Mouse (Mus musculus) lung, embryonic 14.5 days (tissue): ENCODE data around the gene Ccdc43. TPM values are rescaled to one million over a fixed set of nuclear protein-coding genes. Genes with fewer than 3 reads are reported as not detected.

ENCODE experiments used
- ATAC-seq: fragments of 200-750 bp; cut with Nextera tagmentation; 2 replicates; pipeline ENCODE4 v1.8.0; 2017; ENCODE audit warnings: mild to moderate bottlenecking, moderate TSS enrichment, moderate library complexity; ENCODE audit not compliant: insufficient read depth
- DNase-seq: peaks from one replicate; pipeline ENCODE4 v3.0.0-alpha.2; 2015
- H3K27ac ChIP-seq: fragments of 300-500 bp; sonication (generic); 2 replicates; pipeline ENCODE4 v1.5.1; 2014; ENCODE audit warnings: low read depth, mild to moderate bottlenecking, moderate library complexity
- H3K27me3 ChIP-seq: fragments of 300-500 bp; sonication (generic); 2 replicates; pipeline ENCODE4 v1.6.1; 2014; ENCODE audit warnings: low read length, control low read depth; ENCODE audit not compliant: insufficient read depth
- H3K36me3 ChIP-seq: fragments of 300-500 bp; sonication (generic); 2 replicates; pipeline ENCODE4 v1.6.1; 2014; ENCODE audit warnings: control low read depth; ENCODE audit not compliant: insufficient read depth
- H3K4me1 ChIP-seq: fragments of 300-500 bp; sonication (generic); 2 replicates; pipeline ENCODE4 v1.6.1; 2014; ENCODE audit warnings: antibody characterized with exemption, control low read depth; ENCODE audit not compliant: insufficient read depth
- H3K4me2 ChIP-seq: fragments of 300-500 bp; sonication (generic); 2 replicates; pipeline ENCODE4 v1.6.1; 2014; ENCODE audit warnings: mild to moderate bottlenecking
- H3K4me3 ChIP-seq: fragments of 300-500 bp; sonication (generic); 2 replicates; pipeline ENCODE4 v1.5.1; 2014; ENCODE audit warnings: low read depth, low read length
- H3K9ac ChIP-seq: fragments of 300-500 bp; sonication (generic); 2 replicates; pipeline ENCODE4 v1.6.1; 2014
- H3K9me3 ChIP-seq: fragments of 300-500 bp; sonication (generic); 2 replicates; pipeline ENCODE4 v1.6.1; 2016; ENCODE audit warnings: low read depth, low read length, control low read depth
- CTCF ChIP-seq: IDR thresholded peaks from 2 replicates; pipeline ENCODE4 v1.5.1; 2016; ENCODE audit warnings: antibody characterized with exemption, low read depth
- WGBS: fragments of 180-500 bp; shearing (Covaris S2); extraction: QIAGEN DNeasy Blood & Tissue Kit; methylation state at CpG from one replicate; pipeline ENCODE4 v1.1.7; 2014; 5-methylcytosine and 5-hydroxymethylcytosine counted together
- polyA plus RNA-seq: library from polyadenylated mRNA; unstranded; fragments of >200 nt; fragmentation: Nextera tagmentation; extraction: Ambion mirVana; gene quantifications from 2 replicates; pipeline ENCODE4 v1.2.1, GENCODE M21; 2014

Gene Ccdc43
- polyA plus RNA-seq, 1 experiment from 2014 or later: 46.4 TPM

GRCm38 (mm10) chr11:102739278-102739966, 41.8 kb upstream of the Ccdc43 start:
- peak; percentile 85 for DNase-seq
- Histone ChIP-seq H3K27me3 (peaks cover 6% of the 10 kb centered on the region; the same call in 1 of the 2 replicates), H3K4me2 (peak overlapping the region; percentile 56), H3K9me3 (no peaks in the 10 kb centered on the region), H3K27ac (no peak overlapping the region), H3K4me1 (0 out of 2 replicates have a peak, but pooled peaks cover 4% of the 10 kb centered on the region), H3K4me3 (peak overlapping the region; percentile 25), H3K9ac (peak overlapping the region; percentile 40; the same call in 1 of the 2 replicates), H3K36me3 (no peaks in the 10 kb centered on the region)
- 6% methylated on average over 20 of the region's 20 CpGs for WGBS
- peak; percentile 81 for TF ChIP-seq CTCF
- ATAC-seq: peak; percentile 54; the same call in 1 of the 2 replicates

- peaks cover 6% of the 10 kb centered on the region; the same call in 1 of the 2 replicates for H3K27me3 ChIP-seq
Observed at GRCm38 (mm10) chr11:102738046-102738445, 40.5 kb upstream of the Ccdc43 start.

GRCm38 (mm10) chr11:102734961-102735360, 37.4 kb upstream of the Ccdc43 start:
- ATAC-seq: no peak
- H3K36me3 ChIP-seq: no peaks in the 10 kb centered on the region
- 87% methylated on average over 6 of the region's 6 CpGs for WGBS
- 0 out of 2 replicates have a peak, but pooled peaks cover 4% of the 10 kb centered on the region for H3K4me1 ChIP-seq
- H3K4me2 ChIP-seq: no peak overlapping the region
- H3K27ac ChIP-seq: no peak overlapping the region
- no peak for TF ChIP-seq CTCF
- no peaks in the 10 kb centered on the region for H3K9me3 ChIP-seq
- no peak for DNase-seq
- peaks cover 5% of the 10 kb centered on the region; the same call in 1 of the 2 replicates for H3K27me3 ChIP-seq
- no peak overlapping the region for H3K4me3 ChIP-seq
- H3K9ac ChIP-seq: no peak overlapping the region

More at GRCm38 (mm10) chr11:102738046-102738445, 40.5 kb upstream of the Ccdc43 start:
- DNase-seq (no peak), ATAC-seq (no peak)
- Histone ChIP-seq H3K9ac (no peak overlapping the region), H3K9me3 (no peaks in the 10 kb centered on the region), H3K4me2 (no peak overlapping the region), H3K36me3 (no peaks in the 10 kb centered on the region), H3K4me3 (no peak overlapping the region), H3K27ac (no peak overlapping the region), H3K4me1 (0 out of 2 replicates have a peak, but pooled peaks cover 4% of the 10 kb centered on the region)
- WGBS: 87% methylated on average over 3 of the region's 3 CpGs
- TF ChIP-seq CTCF: no peak

GRCm38 (mm10) chr11:102733146-102733545, 35.6 kb upstream of the Ccdc43 start:
- Histone ChIP-seq H3K4me3 (no peak overlapping the region), H3K4me2 (no peak overlapping the region), H3K27me3 (no peaks in the 10 kb centered on the region), H3K9ac (no peak overlapping the region), H3K4me1 (no peaks in the 10 kb centered on the region), H3K9me3 (no peaks in the 10 kb centered on the region), H3K36me3 (no peaks in the 10 kb centered on the region), H3K27ac (no peak overlapping the region)
- TF ChIP-seq CTCF: no peak
- no peak for ATAC-seq
- no peak for DNase-seq
- WGBS: 53% methylated on average over 5 of the region's 5 CpGs

GRCm38 (mm10) chr11:102731366-102731765, 33.8 kb upstream of the Ccdc43 start:
- H3K27me3 ChIP-seq: no peaks in the 10 kb centered on the region
- no peaks in the 10 kb centered on the region for H3K4me1 ChIP-seq
- no peak overlapping the region for H3K4me2 ChIP-seq
- H3K9ac ChIP-seq: no peak overlapping the region
- H3K9me3 ChIP-seq: no peaks in the 10 kb centered on the region
- no peak for TF ChIP-seq CTCF
- H3K4me3 ChIP-seq: no peak overlapping the region
- WGBS: 65% methylated on average over 6 of the region's 6 CpGs
- DNase-seq (no peak), ATAC-seq (no peak)
- no peaks in the 10 kb centered on the region for H3K36me3 ChIP-seq
- no peak overlapping the region for H3K27ac ChIP-seq

GRCm38 (mm10) chr11:102729835-102730234, 32.3 kb upstream of the Ccdc43 start:
- H3K9ac ChIP-seq: no peak overlapping the region
- DNase-seq: no peak
- no peak overlapping the region for H3K4me3 ChIP-seq
- H3K27me3 ChIP-seq: no peaks in the 10 kb centered on the region
- no peak for TF ChIP-seq CTCF
- WGBS: 67% methylated on average over 3 of the region's 3 CpGs
- no peaks in the 10 kb centered on the region for H3K36me3 ChIP-seq
- H3K9me3 ChIP-seq: no peaks in the 10 kb centered on the region
- H3K27ac ChIP-seq: no peak overlapping the region
- no peaks in the 10 kb centered on the region for H3K4me1 ChIP-seq
- ATAC-seq: no peak
- no peak overlapping the region for H3K4me2 ChIP-seq

- WGBS: 31% methylated on average over 7 of the region's 7 CpGs
Observed at GRCm38 (mm10) chr11:102728614-102729013, 31.0 kb upstream of the Ccdc43 start.

More at GRCm38 (mm10) chr11:102728614-102729013, 31.0 kb upstream of the Ccdc43 start:
- no peaks in the 10 kb centered on the region for H3K27me3 ChIP-seq
- peak; percentile 84 for DNase-seq
- ATAC-seq: no peak
- no peaks in the 10 kb centered on the region for H3K36me3 ChIP-seq
- no peak overlapping the region for H3K4me3 ChIP-seq
- H3K4me2 ChIP-seq: no peak overlapping the region
- H3K4me1 ChIP-seq: no peaks in the 10 kb centered on the region
- H3K9me3 ChIP-seq: no peaks in the 10 kb centered on the region
- TF ChIP-seq CTCF: peak; percentile 67
- no peak overlapping the region for H3K9ac ChIP-seq
- no peak overlapping the region for H3K27ac ChIP-seq
